Mouse (Mus musculus) testis, adult 2 months (tissue): Measurements from ENCODE around the gene Dusp16. TPM values are rescaled to one million over a fixed set of nuclear protein-coding genes. Genes with fewer than 3 reads are reported as not detected.

Experiments used
- H3K27ac ChIP-seq: fragments of 200-500 bp; 2 replicates; pipeline ENCODE4 v1.5.1; 2012; ENCODE audit warnings: low read depth, low read length; ENCODE audit not compliant: control insufficient read depth, insufficient read depth
- H3K27me3 ChIP-seq: fragments of 200-500 bp; 2 replicates; pipeline ENCODE4 v1.6.1; 2012; ENCODE audit warnings: mild to moderate bottlenecking, low read length, moderate library complexity; ENCODE audit not compliant: control insufficient read depth, insufficient read depth
- H3K36me3 ChIP-seq: fragments of 200-500 bp; 2 replicates; pipeline ENCODE4 v1.6.1; 2012; ENCODE audit warnings: mild to moderate bottlenecking, low read length; ENCODE audit not compliant: control insufficient read depth, insufficient read depth
- H3K4me1 ChIP-seq: fragments of 200-500 bp; 2 replicates; pipeline ENCODE4 v1.6.1; 2012; ENCODE audit warnings: low read length; ENCODE audit not compliant: control insufficient read depth, insufficient read depth
- H3K4me3 ChIP-seq: fragments of 200-500 bp; 2 replicates; pipeline ENCODE4 v1.5.1; 2012; ENCODE audit warnings: low read depth, mild to moderate bottlenecking, low read length, moderate library complexity, mixed read lengths; ENCODE audit not compliant: control insufficient read depth
- CTCF ChIP-seq: fragments of 200-500 bp; IDR thresholded peaks from 2 replicates; pipeline ENCODE4 v1.5.1; 2012; ENCODE audit warnings: low read depth, mild to moderate bottlenecking, inconsistent platforms, low read length, moderate library complexity; ENCODE audit not compliant: control insufficient read depth, insufficient read depth, insufficient replicate concordance
- POLR2A ChIP-seq: fragments of 200-500 bp; IDR thresholded peaks from 2 replicates; pipeline ENCODE4 v1.6.1; 2012; ENCODE audit warnings: low read depth, mild to moderate bottlenecking, inconsistent platforms, low read length, moderate library complexity; ENCODE audit not compliant: control insufficient read depth
- polyA plus RNA-seq: library from polyadenylated mRNA; depleted of rRNA; stranded (reverse); fragments of >200 nt; gene quantifications from 2 replicates; pipeline ENCODE4 v1.2.3, GENCODE M21; 2012

Dusp16 gene
- polyA plus RNA-seq, 1 experiment, result 11.0 TPM

GRCm38 (mm10) chr6:134732813-134733212 is 59.6 kb downstream of the Dusp16 start:
- H3K27ac ChIP-seq, result no peak overlapping the region
- no peaks in the 10 kb centered on the region for H3K36me3 ChIP-seq
- H3K4me3 ChIP-seq, result no peak overlapping the region
- H3K27me3 ChIP-seq, result no peaks in the 10 kb centered on the region
- no peak for TF ChIP-seq POLR2A
- no peak for TF ChIP-seq CTCF
- H3K4me1 ChIP-seq, result no peaks in the 10 kb centered on the region

DNA sequence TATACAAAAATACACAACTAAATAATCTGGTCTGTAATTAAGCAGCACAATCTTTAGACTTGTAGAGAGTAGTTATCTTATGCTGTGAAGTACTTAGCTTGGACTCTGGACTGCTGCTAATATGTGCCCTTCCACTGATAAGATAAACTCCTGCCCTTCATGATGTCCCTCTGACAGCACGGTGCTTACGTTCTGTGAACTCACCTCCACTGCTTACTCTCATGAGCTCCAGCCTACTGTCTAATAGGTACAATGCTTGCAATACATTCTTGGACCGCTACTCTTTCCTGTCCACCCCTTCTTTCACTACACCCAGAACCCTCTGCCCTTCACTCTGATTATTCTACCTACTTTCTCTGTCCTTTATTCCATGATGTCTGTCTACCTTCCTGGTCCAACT is 61.4 kb downstream of the Dusp16 start:
- Histone ChIP-seq H3K4me1 (no peaks in the 10 kb centered on the region), H3K36me3 (no peaks in the 10 kb centered on the region)
- TF ChIP-seq CTCF, result no peak
- no peak for TF ChIP-seq POLR2A

DNA sequence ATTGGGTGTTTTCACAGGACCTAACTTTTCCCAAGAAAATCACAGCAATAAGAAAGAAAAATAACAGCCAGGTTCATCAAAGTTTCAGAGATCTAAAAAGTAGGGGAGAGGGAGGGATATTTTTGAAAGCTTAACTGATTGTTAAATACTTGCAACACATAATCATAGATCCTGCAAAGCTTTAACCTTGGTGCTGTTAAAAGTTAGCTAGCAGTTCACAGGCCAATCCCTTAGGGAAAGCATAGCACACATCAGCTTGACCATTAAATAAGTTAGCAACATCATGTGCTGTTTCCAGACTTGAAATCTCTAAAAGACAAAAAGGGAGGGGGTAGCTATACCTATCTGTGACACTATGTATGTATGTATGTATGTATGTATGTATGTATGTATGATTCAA is 67.0 kb downstream of the Dusp16 start:
- no peaks in the 10 kb centered on the region for H3K4me1 ChIP-seq
- TF ChIP-seq CTCF (no peak), POLR2A (no peak)
- H3K4me3 ChIP-seq, result no peak overlapping the region
- no peaks in the 10 kb centered on the region for H3K36me3 ChIP-seq
- no peaks in the 10 kb centered on the region for H3K27me3 ChIP-seq
- no peak overlapping the region for H3K27ac ChIP-seq

More for the DNA sequence above, 61.4 kb downstream of the Dusp16 start:
- no peak overlapping the region for H3K4me3 ChIP-seq
- no peak overlapping the region for H3K27ac ChIP-seq
- H3K27me3 ChIP-seq, result no peaks in the 10 kb centered on the region

- Histone ChIP-seq H3K27ac (no peak overlapping the region), H3K36me3 (no peaks in the 10 kb centered on the region; the same call in 1 of the 2 replicates), H3K27me3 (no peaks in the 10 kb centered on the region), H3K4me3 (no peak overlapping the region), H3K4me1 (no peaks in the 10 kb centered on the region)
- TF ChIP-seq POLR2A, result no peak
- TF ChIP-seq CTCF, result no peak
These were observed 68.4 kb downstream of the Dusp16 start for GRCm38 (mm10) chr6:134723833-134724553.

DNA sequence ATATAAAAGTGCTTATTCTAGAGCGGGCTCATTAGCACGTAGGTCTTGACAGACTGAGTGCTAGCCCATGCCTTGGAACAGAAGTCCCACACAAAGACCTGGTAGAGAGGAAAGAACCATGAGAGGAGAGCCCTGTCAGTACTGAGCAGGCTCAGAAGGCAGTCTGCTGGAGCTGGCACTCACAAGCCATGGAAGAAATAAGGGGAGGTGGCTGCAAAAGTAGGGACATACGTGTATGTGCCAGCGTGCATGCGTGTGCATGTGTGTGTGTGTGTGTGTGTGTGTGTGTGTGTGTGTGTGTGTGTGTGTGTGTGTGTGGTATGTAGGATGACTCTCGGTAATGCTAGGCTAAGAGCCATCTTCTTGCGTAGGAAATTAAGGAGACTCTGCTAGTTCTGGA is 69.1 kb downstream of the Dusp16 start:
- TF ChIP-seq CTCF, result no peak
- no peak for TF ChIP-seq POLR2A
- Histone ChIP-seq H3K4me1 (no peaks in the 10 kb centered on the region), H3K27ac (no peak overlapping the region), H3K4me3 (no peak overlapping the region), H3K36me3 (no peaks in the 10 kb centered on the region; the same call in 1 of the 2 replicates), H3K27me3 (no peaks in the 10 kb centered on the region)

- H3K4me1 ChIP-seq, result no peaks in the 10 kb centered on the region
- H3K27me3 ChIP-seq, result no peaks in the 10 kb centered on the region
- no peak overlapping the region for H3K4me3 ChIP-seq
- no peaks in the 10 kb centered on the region; the same call in 1 of the 2 replicates for H3K36me3 ChIP-seq
- H3K27ac ChIP-seq, result no peak overlapping the region
- TF ChIP-seq POLR2A (no peak), CTCF (no peak)
These were observed 69.5 kb downstream of the Dusp16 start for GRCm38 (mm10) chr6:134722906-134723305.

DNA sequence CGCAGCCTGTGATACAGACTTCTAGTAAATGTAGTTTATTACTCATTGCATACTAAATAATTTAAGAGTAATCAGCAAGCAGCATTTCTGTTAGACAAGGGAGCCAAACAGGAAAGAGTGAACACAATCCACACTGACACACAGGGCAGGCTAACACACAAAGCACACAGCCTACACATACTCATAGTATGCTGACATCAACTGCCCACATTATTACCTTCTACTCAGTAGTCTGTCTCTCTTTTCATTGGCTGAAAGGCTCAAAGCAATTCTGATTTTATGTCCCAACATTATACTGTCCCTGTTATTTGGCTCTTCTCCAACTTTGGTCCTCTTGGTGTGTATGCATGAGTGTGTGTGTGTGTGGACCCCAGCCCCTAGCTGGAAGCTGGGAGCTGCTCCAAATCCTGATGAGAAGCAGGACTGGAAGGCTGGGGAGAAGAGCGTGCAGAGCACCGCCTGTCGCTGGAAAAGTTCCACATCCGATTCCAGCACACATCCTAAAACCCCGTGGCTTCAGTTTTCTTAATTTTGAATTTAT is 70.6 kb downstream of the Dusp16 start:
- Histone ChIP-seq H3K4me3 (no peak overlapping the region), H3K36me3 (no peaks in the 10 kb centered on the region; the same call in 1 of the 2 replicates), H3K27ac (no peak overlapping the region), H3K27me3 (no peaks in the 10 kb centered on the region), H3K4me1 (no peaks in the 10 kb centered on the region)
- no peak for TF ChIP-seq CTCF
- TF ChIP-seq POLR2A, result no peak
